Mouse (Mus musculus) midbrain, embryonic 11.5 days (tissue): ENCODE measurements around the gene Ptma. TPM values are rescaled to one million over a fixed set of nuclear protein-coding genes. Genes with fewer than 3 reads are reported as not detected.

Source experiments
- ATAC-seq: fragments of 200-750 bp; cut with Nextera tagmentation; 2 replicates; pipeline ENCODE4 v1.8.0; 2017; ENCODE audit warnings: moderate TSS enrichment, moderate library complexity; ENCODE audit not compliant: low FRiP score
- DNase-seq: peaks from one replicate; pipeline ENCODE4 v3.0.0; 2015; ENCODE audit warnings: low spot score; ENCODE audit errors: missing footprints
- H3K27ac ChIP-seq: fragments of 300-500 bp; sonication (generic); 2 replicates; pipeline ENCODE4 v1.5.1; 2014; ENCODE audit warnings: low read depth, low read length
- H3K27me3 ChIP-seq: fragments of 300-500 bp; sonication (generic); 2 replicates; pipeline ENCODE4 v1.6.1; 2014; ENCODE audit warnings: mild to moderate bottlenecking, low read length, moderate library complexity, mixed read lengths; ENCODE audit not compliant: control insufficient read depth, insufficient read depth
- H3K36me3 ChIP-seq: fragments of 300-500 bp; sonication (generic); 2 replicates; pipeline ENCODE4 v1.6.1; 2014; ENCODE audit warnings: mild to moderate bottlenecking, low read length, moderate library complexity, mixed read lengths; ENCODE audit not compliant: control insufficient read depth, insufficient read depth
- H3K4me1 ChIP-seq: fragments of 300-500 bp; sonication (generic); 2 replicates; pipeline ENCODE4 v1.6.1; 2014; ENCODE audit warnings: low read length; ENCODE audit not compliant: control insufficient read depth, insufficient read depth
- H3K4me2 ChIP-seq: fragments of 300-500 bp; sonication (generic); 2 replicates; pipeline ENCODE4 v1.6.1; 2014; ENCODE audit warnings: mild to moderate bottlenecking, moderate library complexity
- H3K4me3 ChIP-seq: fragments of 300-500 bp; sonication (generic); 2 replicates; pipeline ENCODE4 v1.5.1; 2014; ENCODE audit warnings: low read depth, low read length
- H3K9ac ChIP-seq: fragments of 300-500 bp; sonication (generic); 2 replicates; pipeline ENCODE4 v1.6.1; 2014; ENCODE audit warnings: low read length
- H3K9me3 ChIP-seq: fragments of 300-500 bp; sonication (generic); 2 replicates; pipeline ENCODE4 v1.6.1; 2016; ENCODE audit warnings: low read length; ENCODE audit not compliant: control insufficient read depth
- WGBS: fragments of 180-500 bp; shearing (Covaris S2); extraction: QIAGEN DNeasy Blood & Tissue Kit; methylation state at CpG from one replicate; pipeline ENCODE4 v1.1.7; 2014; 5-methylcytosine and 5-hydroxymethylcytosine counted together
- polyA plus RNA-seq: library from polyadenylated mRNA; unstranded; fragments of >200 nt; fragmentation: Nextera tagmentation; extraction: Ambion mirVana; gene quantifications from 2 replicates; pipeline ENCODE4 v1.2.1, GENCODE M21; 2014

The Ptma gene
- polyA plus RNA-seq, 1 experiment from 2014 or later: 3,090 TPM

DNA sequence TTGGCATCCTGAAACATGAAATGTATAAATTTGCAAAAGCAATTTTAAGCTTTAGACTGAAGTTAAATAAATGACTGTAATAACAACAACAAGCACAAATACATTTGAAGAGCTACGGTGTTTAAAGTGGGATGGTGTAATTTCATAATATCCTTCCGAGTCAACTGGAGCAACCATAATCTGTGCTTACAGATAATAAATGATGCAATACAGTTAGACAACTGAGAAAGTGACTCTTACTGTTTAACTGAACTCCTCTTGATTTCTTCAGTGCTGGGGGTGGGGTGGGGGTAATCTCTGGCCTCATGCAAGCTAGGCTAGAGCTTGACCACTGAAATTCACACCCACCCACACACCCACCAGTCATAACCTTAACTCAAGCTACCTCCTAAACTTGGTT is 44.9 kb downstream of the Ptma start:
- no peaks in the 10 kb centered on the region for H3K27me3 ChIP-seq
- ATAC-seq (no peak), DNase-seq (no peak)
- no peaks in the 10 kb centered on the region for H3K36me3 ChIP-seq
- H3K27ac ChIP-seq: no peak overlapping the region
- H3K9ac ChIP-seq: no peak overlapping the region
- H3K9me3 ChIP-seq: no peaks in the 10 kb centered on the region
- H3K4me2 ChIP-seq: no peak overlapping the region
- H3K4me1 ChIP-seq: no peaks in the 10 kb centered on the region
- no peak overlapping the region for H3K4me3 ChIP-seq
- WGBS: 100% methylated on average over 2 of the region's 2 CpGs

DNA sequence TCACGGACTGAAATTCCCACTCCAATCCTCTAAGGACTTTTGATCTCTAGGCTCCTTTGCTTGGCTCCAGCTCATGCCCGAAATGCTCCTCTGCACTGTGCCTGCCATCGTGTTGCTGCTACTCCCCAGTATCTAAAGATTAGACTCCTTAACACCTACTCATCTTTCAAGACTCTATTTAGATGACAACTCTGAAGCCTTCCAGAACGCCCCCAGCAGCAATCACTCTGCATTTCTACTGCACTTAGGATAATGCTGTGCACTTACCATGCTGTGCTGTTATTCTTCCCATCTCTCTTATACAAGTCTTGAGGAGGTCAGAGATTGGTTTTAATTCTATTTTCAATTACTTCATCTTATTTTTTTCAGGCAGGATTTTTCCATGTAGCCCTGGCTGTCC is 45.4 kb downstream of the Ptma start:
- no peak overlapping the region for H3K4me3 ChIP-seq
- no peak overlapping the region for H3K4me2 ChIP-seq
- H3K36me3 ChIP-seq: no peaks in the 10 kb centered on the region
- H3K27ac ChIP-seq: no peak overlapping the region
- WGBS: 90% methylated on average over 4 of the region's 4 CpGs
- no peak for ATAC-seq
- no peak overlapping the region for H3K9ac ChIP-seq
- no peaks in the 10 kb centered on the region for H3K27me3 ChIP-seq
- H3K9me3 ChIP-seq: no peaks in the 10 kb centered on the region
- no peak for DNase-seq
- no peaks in the 10 kb centered on the region for H3K4me1 ChIP-seq

Other genes starting within 250 kb of the Ptma start
- 2.0 and 2.5 TPM in 2 replicates for gene B3gnt7, start 223.9 kb upstream of the Ptma start, polyA plus RNA-seq
- gene Ncl, start 167.3 kb upstream of the Ptma start, polyA plus RNA-seq: 339 and 375 TPM in 2 replicates
- gene Nmur1, start 100.5 kb upstream of the Ptma start, polyA plus RNA-seq: not detected in 2 replicates
- not detected in 2 replicates for gene Tex44, start 100.4 kb upstream of the Ptma start, polyA plus RNA-seq
- gene Pde6d, start 55.9 kb downstream of the Ptma start, polyA plus RNA-seq: 94.3 and 98.3 TPM in 2 replicates
- 54.1 and 54.8 TPM in 2 replicates for gene Cops7b, start 56.2 kb downstream of the Ptma start, polyA plus RNA-seq
- 0.86 and 0.99 TPM in 2 replicates for gene Nppc, start 143.8 kb downstream of the Ptma start, polyA plus RNA-seq
- gene Dis3l2, start 177.1 kb downstream of the Ptma start, polyA plus RNA-seq: 31.9 and 34.3 TPM in 2 replicates